Mouse (Mus musculus) spleen, adult 2 months (tissue): ENCODE data around the gene B4galt1.

Experiments
- CTCF ChIP-seq: fragments of 200-500 bp; IDR thresholded peaks from 2 replicates; pipeline ENCODE4 v1.5.1; 2011; ENCODE audit warnings: mild to moderate bottlenecking, inconsistent platforms; ENCODE audit not compliant: insufficient read depth, insufficient read length, insufficient replicate concordance; ENCODE audit errors: extremely low read depth
- POLR2A ChIP-seq: fragments of 200-500 bp; IDR thresholded peaks from 2 replicates; pipeline ENCODE4 v1.6.1; 2011; ENCODE audit warnings: low read depth, low read length, inconsistent platforms

DNA sequence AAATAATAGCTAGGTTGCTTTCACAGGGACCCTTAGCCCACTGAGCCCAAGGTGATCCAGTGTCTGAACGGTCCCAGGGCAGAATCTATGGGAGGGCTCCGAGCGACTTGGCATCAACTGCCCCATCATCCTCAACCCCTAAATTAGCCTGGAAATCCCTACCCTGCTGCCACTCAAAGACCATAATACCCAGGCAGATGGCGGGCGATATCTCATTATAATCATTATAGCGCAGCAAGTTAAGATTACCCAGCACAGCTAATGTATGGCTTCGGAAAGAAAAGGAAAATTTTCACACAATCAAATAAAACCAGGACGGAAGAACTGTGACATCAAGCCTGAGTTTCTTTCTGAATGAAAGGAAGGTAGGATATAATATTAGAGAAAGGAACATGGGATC is 5.6 kb downstream of the B4galt1 start:
- TF ChIP-seq CTCF, result no peak
- no peak for TF ChIP-seq POLR2A
